Mouse (Mus musculus): ENCODE results near the gene Fam172a. TPM values are rescaled to one million over a fixed set of nuclear protein-coding genes. Genes with fewer than 3 reads are reported as not detected.

The Fam172a gene
- polyA plus RNA-seq, 1 experiment = 10.2 TPM

- no peak for TF ChIP-seq CTCF (IDR thresholded peaks at IDR 0.05; ENCODE audit: insufficient read depth, low read length)
- no peak for TF ChIP-seq POLR2A (IDR thresholded peaks at IDR 0.05; ENCODE audit: borderline replicate concordance, extremely low read depth, low read depth, low read length)
- WGBS = 66% methylated on average over 4 of the region's 4 CpGs
- Histone ChIP-seq H3K4me3 (replicated peaks; ENCODE audit: extremely low read depth, low read depth, low read length) (no peak overlapping the region), H3K4me1 (ENCODE audit: control insufficient read depth, insufficient read depth, low read length) (no peaks in the 10 kb centered on the region)
- no peak for DNase-seq
Observed at GRCm38 (mm10) chr13:78193211-78193610, 491.4 kb downstream of the Fam172a start.

GRCm38 (mm10) chr13:78194135-78194849, 492.5 kb downstream of the Fam172a start:
- WGBS = 53% methylated on average over 26 of the region's 26 CpGs
- DNase-seq = no peak
- Histone ChIP-seq H3K4me1 (ENCODE audit: control insufficient read depth, insufficient read depth, low read length) (no peaks in the 10 kb centered on the region), H3K4me3 (replicated peaks; ENCODE audit: extremely low read depth, low read depth, low read length) (no peak overlapping the region)
- TF ChIP-seq CTCF (IDR thresholded peaks at IDR 0.05; ENCODE audit: insufficient read depth, low read length) = no peak
- no peak for TF ChIP-seq POLR2A (IDR thresholded peaks at IDR 0.05; ENCODE audit: borderline replicate concordance, extremely low read depth, low read depth, low read length)

DNA sequence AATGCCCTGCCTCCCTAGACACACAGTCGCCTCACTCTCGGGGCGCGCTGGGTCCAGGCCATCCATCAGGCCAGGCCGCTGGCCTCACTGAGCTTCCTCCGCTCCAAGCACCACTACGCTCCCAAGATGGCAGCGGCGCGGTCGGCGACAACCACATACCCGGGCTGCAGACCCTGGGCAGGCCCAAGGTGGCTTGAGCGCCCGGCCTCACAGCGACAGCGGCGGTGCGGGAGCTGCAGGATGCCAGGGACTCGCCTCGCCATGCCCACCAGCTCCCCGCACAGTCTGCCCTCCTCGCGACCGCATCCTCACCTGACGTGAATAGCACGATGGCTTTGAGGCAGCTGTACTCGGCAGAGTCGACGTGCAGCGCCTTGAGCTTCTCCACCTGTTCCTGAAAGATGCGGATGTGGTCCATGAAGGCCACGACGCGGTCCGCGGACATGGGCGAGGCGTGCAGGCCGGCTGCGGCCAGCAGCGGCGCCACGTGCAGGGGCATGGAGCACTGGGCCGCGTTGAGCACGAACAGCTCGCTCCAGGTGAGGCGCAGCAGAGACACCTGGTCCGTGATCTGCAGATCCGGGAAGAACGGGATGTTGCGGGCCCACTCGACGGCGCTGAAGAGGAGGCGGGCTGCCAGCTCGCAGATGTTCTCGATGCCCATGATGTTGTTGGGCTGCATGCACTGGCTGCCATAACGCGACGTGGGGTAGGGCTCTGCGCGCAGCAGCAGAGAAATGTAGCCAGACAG, 493.2 kb downstream of the Fam172a start:
- 28% methylated on average over 64 of the region's 64 CpGs for WGBS
- Histone ChIP-seq H3K4me3 (replicated peaks; ENCODE audit: extremely low read depth, low read depth, low read length) (no peak overlapping the region), H3K4me1 (ENCODE audit: control insufficient read depth, insufficient read depth, low read length) (no peaks in the 10 kb centered on the region)
- no peak for DNase-seq
- no peak for TF ChIP-seq POLR2A (IDR thresholded peaks at IDR 0.05; ENCODE audit: borderline replicate concordance, extremely low read depth, low read depth, low read length)
- TF ChIP-seq CTCF (IDR thresholded peaks at IDR 0.05; ENCODE audit: insufficient read depth, low read length) = no peak

DNA sequence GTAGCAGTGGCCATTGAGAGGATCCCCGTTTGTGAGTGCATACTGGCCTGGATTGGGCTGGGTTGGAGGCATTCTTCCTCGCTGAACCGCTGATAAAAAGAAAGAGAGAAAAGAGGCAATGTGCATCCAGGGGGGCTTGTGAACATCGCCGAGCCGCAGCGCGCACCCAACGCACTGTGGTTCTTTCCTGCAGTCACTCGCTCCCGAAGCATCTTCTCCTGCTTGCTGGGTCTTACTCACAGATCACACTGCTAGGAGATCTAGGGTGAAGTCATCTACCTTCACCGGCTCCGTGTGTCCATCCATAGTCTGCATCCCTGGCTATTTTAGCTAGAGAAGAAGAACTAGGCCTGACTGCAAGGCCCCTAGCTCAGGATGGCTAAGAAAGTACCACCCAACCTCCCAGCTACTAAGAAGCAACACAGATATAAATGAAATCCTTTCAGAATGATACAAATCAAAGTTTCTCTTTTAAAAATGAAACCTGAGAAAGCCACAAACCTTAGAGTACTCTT, 493.8 kb downstream of the Fam172a start:
- Histone ChIP-seq H3K4me3 (replicated peaks; ENCODE audit: extremely low read depth, low read depth, low read length) (no peak overlapping the region), H3K4me1 (ENCODE audit: control insufficient read depth, insufficient read depth, low read length) (no peaks in the 10 kb centered on the region)
- DNase-seq = no peak
- WGBS = 50% methylated on average over 13 of the region's 13 CpGs
- TF ChIP-seq POLR2A (IDR thresholded peaks at IDR 0.05; ENCODE audit: borderline replicate concordance, extremely low read depth, low read depth, low read length) (no peak), CTCF (IDR thresholded peaks at IDR 0.05; ENCODE audit: insufficient read depth, low read length) (no peak)

DNA sequence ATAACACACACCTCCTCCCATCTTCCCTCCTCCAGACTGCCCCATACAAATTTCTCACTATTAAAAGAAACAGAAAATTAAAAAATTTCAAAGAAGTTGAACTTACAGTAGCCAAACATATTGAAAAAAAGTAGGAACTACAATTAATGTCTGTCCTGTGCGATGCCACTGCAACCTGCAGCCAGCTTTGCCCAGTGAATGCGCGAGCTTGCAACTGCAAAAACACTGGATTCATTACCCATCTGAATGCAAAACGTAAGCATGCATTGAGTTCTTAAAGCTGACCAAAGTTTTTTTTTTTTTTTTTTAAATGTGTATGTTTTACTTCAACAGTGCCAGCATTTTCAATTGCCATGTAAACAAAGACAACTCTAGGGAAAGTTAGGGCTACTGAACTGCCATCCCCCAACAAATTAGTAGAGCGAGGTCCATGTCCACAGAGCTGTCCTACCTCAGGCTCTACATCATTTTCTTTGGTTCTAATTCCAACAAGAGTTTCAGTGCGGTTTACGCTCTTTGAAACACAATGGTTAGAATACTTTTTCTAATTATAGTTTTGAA, 494.5 kb downstream of the Fam172a start:
- Histone ChIP-seq H3K4me3 (replicated peaks; ENCODE audit: extremely low read depth, low read depth, low read length) (no peak overlapping the region), H3K4me1 (ENCODE audit: control insufficient read depth, insufficient read depth, low read length) (no peaks in the 10 kb centered on the region)
- no peak for DNase-seq
- WGBS = 62% methylated on average over 7 of the region's 7 CpGs
- no peak for TF ChIP-seq CTCF (IDR thresholded peaks at IDR 0.05; ENCODE audit: insufficient read depth, low read length)
- TF ChIP-seq POLR2A (IDR thresholded peaks at IDR 0.05; ENCODE audit: borderline replicate concordance, extremely low read depth, low read depth, low read length) = no peak

- H3K4me3 ChIP-seq (replicated peaks; ENCODE audit: extremely low read depth, low read depth, low read length) = peak overlapping the region; percentile 50
- H3K4me1 ChIP-seq (ENCODE audit: control insufficient read depth, insufficient read depth, low read length) = no peaks in the 10 kb centered on the region
- no peak for DNase-seq
- 18% methylated on average over 9 of the region's 9 CpGs for WGBS
- TF ChIP-seq CTCF (IDR thresholded peaks at IDR 0.05; ENCODE audit: insufficient read depth, low read length) (no peak), POLR2A (IDR thresholded peaks at IDR 0.05; ENCODE audit: borderline replicate concordance, extremely low read depth, low read depth, low read length) (no peak)
Observed at GRCm38 (mm10) chr13:78197286-78197818, 495.5 kb downstream of the Fam172a start.

- peak overlapping the region; percentile 67 for H3K4me3 ChIP-seq (replicated peaks; ENCODE audit: extremely low read depth, low read depth, low read length)
- no peak for DNase-seq
- 1% methylated on average over 31 of the region's 33 CpGs for WGBS
- no peaks in the 10 kb centered on the region for H3K4me1 ChIP-seq (ENCODE audit: control insufficient read depth, insufficient read depth, low read length)
- TF ChIP-seq CTCF (IDR thresholded peaks at IDR 0.05; ENCODE audit: insufficient read depth, low read length) (no peak), POLR2A (IDR thresholded peaks at IDR 0.05; ENCODE audit: borderline replicate concordance, extremely low read depth, low read depth, low read length) (no peak)
Observed at GRCm38 (mm10) chr13:78197819-78198390, 496.1 kb downstream of the Fam172a start.

- DNase-seq = no peak
- no peak for TF ChIP-seq POLR2A (IDR thresholded peaks at IDR 0.05; ENCODE audit: borderline replicate concordance, extremely low read depth, low read depth, low read length)
- TF ChIP-seq CTCF (IDR thresholded peaks at IDR 0.05; ENCODE audit: insufficient read depth, low read length) = no peak
- WGBS = under 1% methylated on average over 28 of the region's 63 CpGs
- Histone ChIP-seq H3K4me3 (replicated peaks; ENCODE audit: extremely low read depth, low read depth, low read length) (peak overlapping the region; percentile 67), H3K4me1 (ENCODE audit: control insufficient read depth, insufficient read depth, low read length) (no peaks in the 10 kb centered on the region)
Observed at GRCm38 (mm10) chr13:78198391-78198870, 496.6 kb downstream of the Fam172a start.

All from lung, adult 2 months (tissue).